Mouse (Mus musculus): ENCODE results near the gene Msi2.

Gene Msi2

GRCm38 (mm10) chr11:88315393-88315792 is 402.9 kb downstream of the Msi2 start:
- no peak for DNase-seq (ENCODE audit: low spot score in 2 of 2)

- no peak for DNase-seq (ENCODE audit: low spot score in 2 of 2)
Measured at GRCm38 (mm10) chr11:88314471-88314870, 403.8 kb downstream of the Msi2 start.

- no peak for DNase-seq (ENCODE audit: low spot score in 2 of 2)
Measured at GRCm38 (mm10) chr11:88313512-88313911, 404.8 kb downstream of the Msi2 start.

GRCm38 (mm10) chr11:88311606-88312005 is 406.7 kb downstream of the Msi2 start:
- no peak for DNase-seq (ENCODE audit: low spot score in 2 of 2)

- no peak for DNase-seq (ENCODE audit: low spot score in 2 of 2)
Measured at GRCm38 (mm10) chr11:88310773-88311172, 407.5 kb downstream of the Msi2 start.

GRCm38 (mm10) chr11:88309059-88309700 is 409.1 kb downstream of the Msi2 start:
- no peak for DNase-seq (ENCODE audit: low spot score in 2 of 2)

GRCm38 (mm10) chr11:88307616-88308543 is 410.4 kb downstream of the Msi2 start:
- DNase-seq (ENCODE audit: low spot score in 2 of 2), result no peak

GRCm38 (mm10) chr11:88305759-88306158 is 412.6 kb downstream of the Msi2 start:
- DNase-seq (ENCODE audit: low spot score in 2 of 2), result no peak

- DNase-seq (ENCODE audit: low spot score in 2 of 2), result no peak
Measured at GRCm38 (mm10) chr11:88301619-88302018, 416.7 kb downstream of the Msi2 start.

GRCm38 (mm10) chr11:88299345-88299744 is 419.0 kb downstream of the Msi2 start:
- no peak for DNase-seq (ENCODE audit: low spot score in 2 of 2)

- no peak for DNase-seq (ENCODE audit: low spot score in 2 of 2)
Measured at GRCm38 (mm10) chr11:88297526-88297925, 420.8 kb downstream of the Msi2 start.

GRCm38 (mm10) chr11:88295298-88295697 is 423.0 kb downstream of the Msi2 start:
- no peak for DNase-seq (ENCODE audit: low spot score in 2 of 2)

- DNase-seq (ENCODE audit: low spot score in 2 of 2), result no peak
Measured at GRCm38 (mm10) chr11:88294394-88294710, 424.0 kb downstream of the Msi2 start.

- no peak for DNase-seq (ENCODE audit: low spot score in 2 of 2)
Measured at GRCm38 (mm10) chr11:88293631-88294393, 424.5 kb downstream of the Msi2 start, which contains the start of gene Ccdc182. Ccdc182 (plus strand) TSS chr11:88294058.

- no peak for DNase-seq (ENCODE audit: low spot score in 2 of 2)
Measured at GRCm38 (mm10) chr11:88291688-88292087, 426.6 kb downstream of the Msi2 start.

- no peak for DNase-seq (ENCODE audit: low spot score in 2 of 2)
Measured at GRCm38 (mm10) chr11:88291245-88291644, 427.1 kb downstream of the Msi2 start.
